Mouse (Mus musculus) 3134 (cell line): Measurements from ENCODE around the gene Susd1.

Experiments used
- DNase-seq: peaks from one replicate; pipeline ENCODE4 v3.0.0-alpha.2; 2011; ENCODE audit warnings: low spot score; ENCODE audit not compliant: insufficient read length; ENCODE audit errors: extremely low read depth

The Susd1 gene

DNA sequence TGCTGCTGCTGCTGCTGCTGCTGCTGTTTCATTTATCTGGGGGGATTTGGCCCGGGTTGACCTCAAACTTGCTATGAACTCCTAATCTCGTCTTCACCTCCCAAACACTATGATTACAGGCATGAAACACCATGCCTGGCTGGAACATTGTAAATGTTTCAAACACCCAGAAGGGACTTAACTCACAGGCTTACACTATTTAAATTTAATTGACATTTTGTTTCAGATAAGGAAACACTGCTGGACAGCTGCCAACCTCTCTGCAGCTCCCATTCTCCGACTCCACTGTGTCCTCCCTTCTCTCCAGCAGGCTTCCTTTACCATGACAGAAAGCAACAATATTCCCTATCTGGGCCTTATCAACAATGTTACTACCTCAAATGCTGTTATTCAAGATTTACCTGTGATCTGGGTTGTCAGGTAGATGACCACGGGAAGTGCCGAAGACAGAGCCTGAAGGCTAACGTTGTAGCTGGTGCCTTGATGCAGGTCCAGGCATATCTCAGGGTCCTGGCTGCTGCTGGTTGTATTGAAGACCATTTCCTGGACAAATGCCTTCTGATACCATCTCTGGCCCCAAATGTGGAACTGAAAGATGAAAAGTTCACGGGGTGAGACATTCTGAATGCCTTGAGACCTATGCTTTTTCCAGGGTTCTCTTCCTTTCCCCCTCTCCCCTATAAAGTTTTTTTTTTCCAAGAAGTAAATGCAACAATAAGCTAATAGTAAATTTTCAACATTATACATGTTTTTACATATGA is 88.8 kb downstream of the Susd1 start:
- no peak for DNase-seq

DNA sequence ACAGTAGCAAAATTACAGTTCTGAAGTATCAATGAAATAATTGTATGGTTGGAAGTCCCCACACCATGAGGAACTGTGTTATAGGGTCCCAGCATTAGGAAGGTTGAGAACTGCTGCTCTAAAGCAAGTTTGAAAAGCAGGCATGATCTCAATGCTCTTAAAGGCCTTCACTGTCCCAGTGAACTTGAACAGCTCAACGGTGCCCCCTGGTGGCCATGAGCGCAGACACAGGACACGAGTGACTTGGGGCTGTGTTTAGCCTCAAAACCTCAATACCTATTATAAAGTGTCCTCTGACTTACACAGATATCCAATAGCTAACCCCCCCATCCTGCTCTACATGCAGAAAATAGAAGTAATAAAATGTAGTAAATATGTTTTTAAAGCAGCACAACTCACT is 97.7 kb downstream of the Susd1 start:
- peak; percentile 60 for DNase-seq

DNA sequence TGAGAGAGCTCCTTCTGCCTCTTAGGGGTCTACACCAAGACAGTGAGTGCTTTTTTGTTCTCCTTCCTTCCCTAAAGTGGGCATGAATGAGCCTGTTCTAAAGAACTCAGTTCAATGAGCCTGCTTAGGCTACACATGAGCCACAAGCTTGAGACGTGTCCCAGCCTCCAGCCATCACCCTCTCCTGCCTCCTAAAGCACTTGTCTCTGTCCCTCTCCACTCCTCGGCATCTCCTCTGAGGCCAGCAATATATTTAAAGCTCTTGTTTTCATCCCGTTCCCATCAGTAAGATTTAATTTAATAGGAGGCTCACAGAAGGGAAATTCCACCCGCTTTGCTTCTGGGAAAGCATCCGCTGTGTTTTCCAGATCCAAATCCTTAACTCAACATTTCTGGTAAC is 98.4 kb downstream of the Susd1 start:
- DNase-seq: no peak

DNA sequence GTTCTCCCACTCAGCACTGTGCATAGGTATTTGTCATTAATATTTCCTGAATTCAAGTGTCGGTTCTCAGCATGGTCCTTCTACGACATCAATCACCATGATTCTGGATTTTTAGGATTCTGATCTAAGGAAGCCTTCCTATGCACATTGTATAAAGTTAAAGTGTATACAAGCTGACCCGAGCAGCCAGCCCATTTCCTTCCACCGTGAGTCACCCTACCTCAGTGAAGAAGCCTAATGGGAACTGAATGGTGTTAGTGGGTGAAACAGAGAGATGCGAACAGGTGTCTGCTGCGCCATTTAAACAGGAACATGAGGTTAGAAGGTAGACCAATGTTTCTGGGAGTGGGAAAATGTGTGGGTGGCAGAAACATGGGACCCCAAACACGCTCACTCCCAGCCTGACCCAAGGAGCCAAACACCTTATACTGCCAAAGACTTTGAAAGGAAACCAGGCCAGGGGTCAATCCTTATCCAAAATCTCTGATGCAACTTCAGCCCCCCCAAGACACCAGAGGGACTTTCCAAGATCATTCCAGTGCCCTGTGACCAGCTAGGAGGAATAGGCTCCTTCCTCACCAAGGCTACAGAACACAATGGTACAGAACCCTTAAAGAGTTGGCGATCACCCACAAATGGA is 99.4 kb downstream of the Susd1 start:
- DNase-seq: no peak

DNA sequence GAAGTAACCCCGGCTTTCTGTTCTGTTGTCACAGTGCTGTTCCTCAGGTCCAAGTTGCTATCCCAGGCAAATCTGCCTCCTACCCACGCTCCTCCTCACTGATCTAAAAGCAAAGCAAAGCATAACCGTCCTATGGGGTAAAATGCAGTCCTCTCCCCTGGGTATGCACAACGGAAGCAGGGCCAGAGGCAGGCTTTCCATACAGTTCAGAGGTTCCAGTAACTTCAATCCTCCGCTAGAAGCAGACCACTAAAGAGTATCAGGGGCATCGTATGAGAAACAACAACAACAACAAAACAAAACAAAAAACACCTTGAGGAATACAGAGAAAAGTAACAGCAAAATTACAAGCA is 100.9 kb downstream of the Susd1 start:
- no peak for DNase-seq

DNA sequence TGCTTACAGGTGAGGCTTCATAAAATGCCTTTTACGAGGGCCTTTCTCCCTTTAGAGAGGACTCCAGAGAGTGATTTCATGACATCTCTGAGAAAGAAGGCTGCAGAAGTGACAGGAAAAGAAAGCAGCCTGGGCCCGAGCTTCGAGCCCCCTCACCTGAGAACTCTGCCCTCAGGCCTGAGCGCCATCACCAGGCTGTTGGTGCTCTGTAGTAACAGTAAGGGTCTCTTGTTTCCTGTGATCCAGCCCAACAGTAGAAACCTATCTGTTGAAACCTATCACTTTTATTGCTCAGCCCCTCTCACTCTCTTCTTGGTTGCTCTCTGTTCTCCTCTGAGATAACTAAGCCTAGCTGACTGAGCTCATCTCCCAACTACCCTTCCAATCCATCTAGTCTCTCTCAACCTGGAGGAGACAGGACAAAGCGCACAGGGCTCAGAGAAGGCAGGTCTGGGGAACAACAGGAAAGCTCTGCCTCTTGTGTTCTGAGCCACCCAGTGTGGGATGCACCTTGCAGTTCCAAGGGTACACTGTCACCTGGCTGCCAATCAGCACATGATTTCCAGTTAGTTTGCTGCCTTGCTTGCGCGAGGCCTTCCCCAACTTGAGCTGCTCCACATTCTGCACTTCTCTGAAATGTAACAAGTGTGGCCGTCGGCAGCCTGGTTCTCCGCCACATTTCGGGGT is 101.4 kb downstream of the Susd1 start:
- no peak for DNase-seq

DNA sequence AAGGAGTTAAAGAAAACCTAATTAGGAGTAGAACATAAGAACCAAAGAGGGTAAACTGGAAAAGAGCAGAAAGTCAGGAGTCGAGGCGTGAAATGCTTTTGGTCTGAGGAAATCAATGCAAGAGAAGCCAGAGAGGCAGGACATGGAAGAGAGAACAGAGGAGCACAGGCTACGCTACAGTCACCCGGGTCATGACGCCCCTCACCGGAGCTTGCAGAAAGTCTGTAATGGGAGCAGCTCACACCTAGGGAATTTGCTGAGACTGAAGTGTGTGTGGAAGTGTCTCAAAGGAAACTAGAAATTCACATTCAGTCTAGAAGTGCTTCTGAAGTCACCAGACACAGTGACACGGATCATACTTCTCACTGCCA is 102.0 kb downstream of the Susd1 start:
- DNase-seq: no peak

DNA sequence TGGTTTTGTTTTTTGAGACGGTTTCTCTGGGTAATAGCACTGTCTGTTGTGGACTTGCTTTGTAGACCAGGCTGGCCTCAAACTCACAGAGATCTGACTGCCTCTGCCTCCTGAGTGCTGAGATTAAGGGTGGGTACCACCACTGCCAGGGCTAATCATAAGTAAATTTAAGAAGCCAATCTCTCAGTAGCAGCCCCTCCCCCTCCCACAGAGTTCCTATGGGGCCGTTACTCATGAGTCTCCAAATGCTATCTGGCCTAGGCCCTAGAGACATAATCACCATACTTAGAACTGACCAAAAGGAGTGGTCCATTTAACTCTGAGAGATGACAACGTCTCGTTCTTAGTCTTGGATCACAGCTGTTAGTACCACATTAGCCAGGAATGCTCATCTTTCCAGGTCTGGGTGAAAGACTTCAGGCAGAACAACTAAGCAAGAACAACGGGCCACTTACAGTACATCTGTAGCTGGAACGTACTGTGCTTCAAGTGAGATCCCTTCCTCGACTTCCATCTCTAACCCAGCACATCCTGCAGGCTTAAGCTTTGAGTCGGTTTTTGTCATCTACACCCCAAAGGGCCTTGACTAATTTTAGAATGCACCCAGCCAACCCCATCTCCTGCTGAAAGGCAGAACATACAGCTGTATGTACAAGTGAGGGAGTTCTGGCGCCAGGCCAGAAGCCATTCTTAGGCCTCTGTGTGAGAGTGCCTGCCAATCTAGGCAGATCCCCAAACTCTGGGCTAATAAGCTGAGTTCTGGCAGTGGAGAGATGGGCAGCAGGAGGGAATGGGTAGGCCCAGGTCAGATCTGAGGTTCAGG is 102.6 kb downstream of the Susd1 start:
- DNase-seq: no peak

DNA sequence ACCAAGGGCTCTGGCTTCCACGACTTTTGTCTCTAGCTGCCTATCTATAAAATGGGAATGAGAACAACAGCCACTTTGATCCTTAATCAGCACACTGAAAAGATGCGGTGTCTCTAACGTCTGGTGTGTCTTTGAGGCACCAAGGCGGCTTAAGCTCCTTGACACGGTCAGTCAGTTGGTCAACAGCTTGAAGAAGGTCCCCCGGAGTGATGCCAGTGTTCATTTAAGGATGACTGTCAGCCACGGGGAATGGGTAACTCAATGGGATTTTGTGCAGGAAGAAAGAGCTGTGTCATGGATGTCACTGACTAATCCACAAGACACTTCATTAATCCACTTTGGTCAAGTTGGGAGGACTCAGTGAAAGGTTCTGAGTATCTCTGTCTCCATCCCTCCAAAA is 103.3 kb downstream of the Susd1 start:
- no peak for DNase-seq

DNA sequence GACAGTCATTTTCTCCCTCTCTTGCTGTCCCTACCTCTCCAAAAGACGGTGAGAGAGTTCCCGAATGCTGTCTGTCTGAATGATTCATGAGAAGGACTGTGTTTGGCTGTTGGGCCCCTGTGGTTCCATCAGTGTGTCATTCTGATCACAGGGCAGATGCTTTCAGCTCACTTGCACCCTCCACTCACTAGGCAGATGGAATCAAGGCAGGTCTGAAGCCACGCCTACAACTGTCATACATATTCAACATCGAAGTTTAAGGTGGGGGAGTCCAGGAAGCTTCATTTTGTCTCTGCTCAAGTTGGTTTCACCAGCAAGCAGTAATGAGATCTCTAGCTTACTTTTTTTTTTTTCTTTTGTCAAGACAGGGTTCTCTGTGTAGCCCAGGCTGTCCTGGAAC is 104.2 kb downstream of the Susd1 start:
- no peak for DNase-seq

DNA sequence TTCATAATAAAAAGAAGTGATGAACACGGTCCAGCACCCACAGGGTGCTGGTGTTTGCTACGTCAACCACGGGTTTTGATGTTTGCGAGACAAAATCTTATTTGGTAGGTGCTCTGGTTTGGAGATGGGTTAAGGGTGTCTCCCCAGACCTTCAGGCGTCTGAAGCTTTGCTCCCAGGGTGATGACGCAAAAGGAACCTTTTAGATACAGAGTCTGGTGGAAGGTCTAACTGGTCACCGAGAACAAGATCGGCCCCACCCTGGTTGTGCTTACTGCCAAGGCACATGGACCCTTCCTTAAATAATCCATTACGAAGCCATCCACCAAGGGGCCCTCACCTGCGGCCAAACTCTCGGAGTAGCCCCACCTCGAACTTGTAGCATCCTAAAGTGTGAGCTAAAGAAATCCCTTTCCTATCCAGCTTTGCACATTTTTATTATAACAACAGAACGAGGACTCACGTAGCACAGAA is 105.0 kb downstream of the Susd1 start:
- no peak for DNase-seq

DNA sequence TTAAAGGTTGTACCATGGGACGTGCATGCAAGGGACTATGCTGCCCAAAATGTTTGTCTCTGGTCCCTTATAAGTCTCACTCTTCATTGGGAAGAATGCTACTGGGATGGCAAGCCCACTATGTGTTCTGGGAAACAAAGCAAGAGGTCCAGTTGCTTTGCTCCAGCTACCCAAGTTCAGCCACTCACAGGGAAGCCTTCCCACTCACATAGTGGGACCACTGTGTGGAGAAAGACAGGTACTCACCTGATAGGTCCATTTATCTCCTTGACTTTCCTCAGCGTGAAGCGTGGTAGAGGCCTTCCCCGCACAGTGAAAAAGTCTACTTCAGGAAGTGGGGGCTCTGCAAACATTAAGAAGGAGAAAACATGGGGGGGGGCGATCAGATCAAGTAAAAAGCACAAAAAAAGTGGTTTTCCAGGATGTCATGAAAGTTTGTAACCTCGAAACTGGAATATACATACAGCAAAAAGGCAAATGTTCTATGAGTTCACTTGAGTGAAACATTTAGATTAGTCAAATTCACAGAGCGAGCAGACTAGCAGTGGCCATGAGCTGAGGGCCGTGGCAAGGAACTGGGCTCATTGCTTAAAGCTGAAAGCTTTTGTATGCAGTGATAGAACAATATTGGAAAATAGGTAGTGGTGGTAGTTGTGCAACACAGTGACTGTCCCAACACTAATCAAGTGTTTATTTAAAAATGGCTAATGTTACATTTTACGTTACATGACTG is 105.6 kb downstream of the Susd1 start:
- no peak for DNase-seq

DNA sequence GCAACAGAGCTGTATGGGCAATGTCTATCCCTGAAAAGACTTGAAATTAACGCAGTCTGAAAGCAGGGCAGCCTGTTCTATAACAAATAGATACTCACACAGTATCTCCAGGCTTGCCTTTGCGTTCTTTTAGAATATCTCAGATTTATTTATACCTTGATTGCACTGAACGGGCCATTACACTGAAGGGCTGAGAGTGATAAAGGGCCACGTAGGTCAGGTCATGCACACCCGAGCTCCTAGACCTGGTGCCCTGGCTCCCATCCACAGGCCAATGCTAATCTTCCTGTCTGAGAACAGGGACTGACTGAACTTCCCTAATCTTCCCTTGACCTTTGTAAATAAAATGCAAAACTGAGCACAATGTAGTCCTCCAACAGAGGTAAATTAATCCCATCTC is 106.3 kb downstream of the Susd1 start:
- no peak for DNase-seq

DNA sequence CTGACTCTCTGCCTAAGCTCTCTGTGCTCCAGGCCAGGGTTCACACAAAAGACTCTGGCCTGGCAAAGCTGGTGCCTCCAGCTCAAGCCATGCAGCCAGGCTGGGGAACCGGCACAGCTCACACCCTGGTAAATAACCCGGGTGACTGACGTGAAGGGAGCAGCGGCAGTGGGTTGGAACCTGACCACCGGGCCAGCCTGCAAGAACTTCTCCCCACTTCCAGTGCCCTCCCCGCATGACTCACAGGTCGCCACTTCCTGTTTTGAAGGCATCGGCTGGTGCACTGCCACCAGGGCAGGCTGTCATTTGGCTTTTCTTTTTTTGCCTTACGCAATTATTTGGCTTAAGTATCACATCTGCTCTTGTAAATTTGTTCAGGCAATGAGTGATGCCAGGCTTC is 106.8 kb downstream of the Susd1 start:
- DNase-seq: peak; percentile 93

DNA sequence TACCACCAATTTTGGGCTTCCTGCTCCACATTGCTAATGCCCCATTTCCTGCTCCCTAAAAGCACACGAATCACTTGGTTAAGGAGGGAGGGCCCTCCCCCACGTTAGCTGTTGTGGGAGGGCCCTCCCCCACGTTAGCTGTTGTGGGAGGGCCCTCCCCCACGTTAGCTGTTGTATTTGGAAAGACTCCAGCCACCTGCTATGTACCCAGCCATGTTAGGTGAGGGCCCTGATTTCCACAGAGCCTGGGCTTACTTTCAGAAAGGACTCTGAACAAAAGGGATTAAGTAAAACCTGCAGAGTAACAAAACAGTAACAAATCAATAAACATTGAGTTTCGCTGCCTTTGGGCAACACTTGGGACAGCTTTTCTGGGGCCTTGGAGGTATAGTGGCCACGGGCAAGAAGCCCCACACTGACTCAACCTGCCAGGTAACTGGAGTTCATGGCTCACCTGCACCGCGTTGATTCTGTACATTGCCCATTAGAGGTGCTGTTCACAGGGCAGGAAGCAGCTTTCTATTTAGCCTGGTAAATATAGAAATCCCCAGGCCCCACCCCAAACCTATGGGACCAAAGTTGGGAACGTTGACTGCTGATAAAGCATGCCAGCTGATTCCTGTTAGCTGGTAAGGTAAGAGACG is 107.3 kb downstream of the Susd1 start:
- no peak for DNase-seq

DNA sequence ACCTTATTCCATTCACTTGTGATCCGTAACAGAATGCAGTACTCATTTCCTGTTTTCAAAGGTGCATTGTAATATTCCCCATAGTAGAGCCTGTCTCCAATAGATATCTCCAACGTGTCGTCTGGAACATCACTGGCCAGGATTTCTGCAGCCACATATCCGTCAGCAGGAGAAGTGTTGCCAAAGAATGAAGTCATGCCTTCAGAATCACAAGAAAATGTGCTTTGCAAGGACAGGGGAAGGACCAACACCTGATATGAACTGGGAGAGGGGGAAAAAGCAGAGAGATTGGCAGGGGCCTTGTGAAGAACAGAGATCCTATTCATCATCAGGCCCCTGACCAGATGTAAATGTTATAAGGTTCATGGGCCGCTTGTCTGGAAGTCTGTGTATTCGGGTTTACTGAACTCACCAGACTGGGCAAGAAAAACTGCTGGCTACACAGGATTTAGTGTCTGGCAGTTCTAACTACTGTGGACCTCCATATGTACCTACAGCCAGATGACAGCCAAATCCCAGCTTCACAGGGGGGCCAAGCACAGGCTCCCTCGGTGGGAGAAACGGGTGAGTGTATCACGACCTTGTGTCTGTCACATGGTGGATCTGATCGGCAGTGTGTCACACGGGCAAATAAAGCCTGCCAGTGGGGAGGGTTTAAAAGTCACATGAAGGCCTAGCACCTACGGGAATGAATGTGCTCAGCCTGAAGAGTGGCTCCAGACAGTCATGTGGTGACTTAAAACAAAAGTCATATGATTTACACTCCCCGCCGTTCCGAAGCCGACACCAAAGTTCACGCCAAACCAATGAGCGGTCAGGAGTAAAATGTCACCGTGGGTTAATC is 108.8 kb downstream of the Susd1 start:
- DNase-seq: no peak

DNA sequence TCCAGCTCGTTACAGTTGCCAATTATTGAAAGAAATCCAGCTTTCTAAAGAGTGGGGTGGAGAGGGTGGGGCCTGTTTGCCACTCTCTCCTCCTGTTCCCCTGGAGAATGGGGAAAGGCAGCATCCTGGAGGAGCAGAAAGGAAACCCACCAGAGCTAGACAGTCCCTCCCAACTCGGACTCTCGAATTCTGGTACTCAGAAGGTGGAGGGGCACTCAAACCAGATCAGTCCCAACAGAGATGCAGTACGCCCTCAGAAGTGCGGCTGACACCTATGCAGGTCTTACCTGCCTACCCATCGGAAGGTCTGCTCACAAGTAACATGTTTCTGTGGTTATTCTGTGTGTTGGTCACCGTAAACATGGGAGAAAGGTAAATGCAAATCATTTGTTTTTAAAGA is 109.6 kb downstream of the Susd1 start:
- DNase-seq: no peak

DNA sequence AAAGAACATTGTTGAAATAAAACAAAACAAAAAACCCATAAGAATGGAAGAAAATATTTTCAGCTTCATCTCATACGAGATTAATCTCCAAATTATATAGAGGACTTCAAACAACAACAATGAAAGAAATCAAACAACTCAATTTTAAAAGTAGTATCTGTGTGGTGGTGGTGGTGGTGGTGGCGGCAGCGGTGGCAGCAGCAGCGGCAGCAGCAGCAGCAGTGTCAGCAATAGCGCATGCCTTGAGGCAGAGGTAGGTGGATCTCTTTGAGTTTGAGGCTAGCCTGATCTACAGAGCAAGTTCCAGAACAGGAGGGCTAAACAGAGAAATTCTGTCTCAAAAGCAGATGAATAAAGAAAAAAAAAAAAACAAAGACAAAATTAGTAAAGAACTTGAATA is 110.4 kb downstream of the Susd1 start:
- DNase-seq: no peak
